Mouse (Mus musculus) hindbrain, postnatal 0 days (tissue): ENCODE data around the gene Slc25a41. TPM values are rescaled to one million over a fixed set of nuclear protein-coding genes. Genes with fewer than 3 reads are reported as not detected.
A peak's percentile ranks its signal among the peaks of the same experiment; 100 is the strongest.

ENCODE experiments used
- ATAC-seq: fragments of 200-750 bp; cut with Nextera tagmentation; 2 replicates; pipeline ENCODE4 v1.8.0; 2017; ENCODE audit warnings: mild to moderate bottlenecking, moderate TSS enrichment, moderate library complexity
- DNase-seq: peaks from one replicate; pipeline ENCODE4 v3.0.0-alpha.2; 2015; ENCODE audit warnings: low spot score
- H3K27ac ChIP-seq: fragments of 300-500 bp; sonication (generic); 2 replicates; pipeline ENCODE4 v1.5.1; 2014; ENCODE audit warnings: mild to moderate bottlenecking
- H3K27me3 ChIP-seq: fragments of 300-500 bp; sonication (generic); 2 replicates; pipeline ENCODE4 v1.6.1; 2014; ENCODE audit warnings: low read length, mixed read lengths; ENCODE audit not compliant: insufficient read depth
- H3K36me3 ChIP-seq: fragments of 300-500 bp; sonication (generic); 2 replicates; pipeline ENCODE4 v1.6.1; 2014; ENCODE audit warnings: low read length, mixed read lengths; ENCODE audit not compliant: insufficient read depth
- H3K4me1 ChIP-seq: fragments of 300-500 bp; sonication (generic); 2 replicates; pipeline ENCODE4 v1.6.1; 2014; ENCODE audit warnings: antibody characterized with exemption, low read length, mixed read lengths; ENCODE audit not compliant: insufficient read depth
- H3K4me2 ChIP-seq: fragments of 300-500 bp; sonication (generic); 2 replicates; pipeline ENCODE4 v1.6.1; 2014; ENCODE audit warnings: low read depth, mild to moderate bottlenecking, low read length, moderate library complexity, mixed read lengths
- H3K4me3 ChIP-seq: fragments of 300-500 bp; sonication (generic); 2 replicates; pipeline ENCODE4 v1.5.1; 2014; ENCODE audit warnings: low read length
- H3K9ac ChIP-seq: fragments of 300-500 bp; sonication (generic); replicated peaks from 2 replicates; pipeline ENCODE4 v1.6.1; 2014; ENCODE audit warnings: mild to moderate bottlenecking, low read length, moderate library complexity, mixed read lengths
- H3K9me3 ChIP-seq: fragments of 300-500 bp; sonication (generic); 2 replicates; pipeline ENCODE4 v1.6.1; 2016; ENCODE audit warnings: low read length, mixed read lengths
- CTCF ChIP-seq: IDR thresholded peaks from 2 replicates; pipeline ENCODE4 v1.5.1; 2016; ENCODE audit warnings: antibody characterized with exemption, control low read depth, low read depth
- WGBS: fragments of 180-500 bp; shearing (Covaris S2); extraction: QIAGEN DNeasy Blood & Tissue Kit; methylation state at CpG from one replicate; pipeline ENCODE4 v1.1.7; 2014; 5-methylcytosine and 5-hydroxymethylcytosine counted together
- polyA plus RNA-seq: library from polyadenylated mRNA; unstranded; fragments of >200 nt; fragmentation: Nextera tagmentation; extraction: Ambion mirVana; gene quantifications from 2 replicates; pipeline ENCODE4 v1.2.1, GENCODE M21; 2015
- total RNA-seq: library from RNA; depleted of rRNA; stranded (reverse); fragments of >200 nt; gene quantifications from 2 replicates; pipeline ENCODE4 v1.2.3, GENCODE M21; 2014

Gene Slc25a41
- total and polyA plus RNA-seq, 2 experiments from 2014 or later = not detected

DNA sequence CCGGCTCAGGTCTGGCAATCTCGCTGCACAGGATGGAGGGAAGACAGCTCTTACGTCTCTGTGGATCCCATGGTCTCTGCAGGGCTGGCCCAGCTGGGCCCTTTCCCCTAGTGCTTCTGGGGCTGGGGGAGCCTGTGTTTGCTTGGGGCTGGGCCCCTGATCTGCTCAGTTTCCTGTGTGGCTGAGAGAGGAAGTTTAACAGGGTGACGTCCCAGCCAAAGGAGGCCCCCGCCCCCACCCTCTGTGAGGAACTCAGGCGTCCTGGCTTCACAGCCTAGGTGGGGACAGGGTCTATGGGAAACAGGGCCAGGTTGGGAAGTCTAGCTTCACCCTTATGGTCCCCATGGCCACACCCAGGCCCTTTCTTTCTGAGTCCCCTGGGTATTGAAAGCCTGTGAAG lies 36.9 kb upstream of the Slc25a41 start, which contains the start of gene Dennd1c:
Dennd1c (minus strand) TSS at position 179 of the 400 bp plus-strand sequence.
- WGBS = 60% methylated on average over 6 of the region's 6 CpGs
- H3K4me1 ChIP-seq = no peaks in the 10 kb centered on the region
- H3K27me3 ChIP-seq = no peaks in the 10 kb centered on the region
- DNase-seq (no peak), ATAC-seq (no peak)
- H3K9me3 ChIP-seq = no peaks in the 10 kb centered on the region
- no peak within 1 kb of the TSS for H3K4me3 ChIP-seq
- peaks cover 12% of the 10 kb centered on the region; the same call in 1 of the 2 replicates for H3K36me3 ChIP-seq
- no peak within 1 kb of the TSS for H3K9ac ChIP-seq
- no peak for TF ChIP-seq CTCF
- H3K4me2 ChIP-seq = no peak within 1 kb of the TSS
- no peak within 1 kb of the TSS for H3K27ac ChIP-seq

GRCm38 (mm10) chr17:57076916-57077315 lies 35.5 kb upstream of the Slc25a41 start:
- DNase-seq = no peak
- Histone ChIP-seq H3K36me3 (peaks cover 12% of the 10 kb centered on the region; the same call in 1 of the 2 replicates), H3K4me3 (no peak overlapping the region), H3K27ac (no peak overlapping the region), H3K9ac (no peak overlapping the region), H3K4me1 (no peaks in the 10 kb centered on the region), H3K4me2 (no peak overlapping the region), H3K27me3 (no peaks in the 10 kb centered on the region), H3K9me3 (no peaks in the 10 kb centered on the region)
- WGBS = 58% methylated on average over 3 of the region's 3 CpGs
- TF ChIP-seq CTCF = no peak
- ATAC-seq = no peak

- Histone ChIP-seq H3K9ac (no peak overlapping the region), H3K4me1 (no peaks in the 10 kb centered on the region), H3K9me3 (no peaks in the 10 kb centered on the region), H3K27me3 (no peaks in the 10 kb centered on the region), H3K4me2 (peak overlapping the region; percentile 23; the same call in 1 of the 2 replicates), H3K27ac (no peak overlapping the region), H3K36me3 (no peaks in the 10 kb centered on the region), H3K4me3 (peak overlapping the region; percentile 6; the same call in 1 of the 2 replicates)
- no peak for TF ChIP-seq CTCF
- ATAC-seq = peak; percentile 41; the same call in 1 of the 2 replicates
- peak; percentile 49 for DNase-seq
- 3% methylated on average over 11 of the region's 11 CpGs for WGBS
These were observed 29.2 kb upstream of the Slc25a41 start for GRCm38 (mm10) chr17:57070699-57071098.

DNA sequence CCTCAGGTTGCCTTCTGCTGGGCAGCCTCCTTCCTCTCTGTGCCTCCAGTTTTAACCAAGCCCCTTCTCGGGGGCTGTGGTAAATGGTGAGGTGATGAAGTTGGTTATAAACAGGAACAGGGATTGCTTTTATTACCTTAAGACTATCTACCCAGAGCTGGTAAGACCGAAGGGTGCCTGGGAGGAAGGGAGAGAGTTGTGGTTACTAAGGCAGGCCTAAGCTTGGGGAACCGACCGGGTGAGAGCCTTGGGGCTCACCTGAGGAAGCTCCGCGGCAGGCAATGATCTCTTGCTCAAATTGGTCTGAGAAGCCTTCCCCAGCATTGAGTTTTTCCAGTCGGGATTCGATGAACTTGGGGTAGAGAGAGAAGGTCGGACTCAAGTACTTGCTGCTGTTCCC lies 28.8 kb upstream of the Slc25a41 start:
- ATAC-seq (no peak), DNase-seq (no peak)
- Histone ChIP-seq H3K36me3 (no peaks in the 10 kb centered on the region), H3K9me3 (no peaks in the 10 kb centered on the region), H3K27ac (no peak overlapping the region), H3K4me2 (peak overlapping the region; percentile 23), H3K4me1 (no peaks in the 10 kb centered on the region), H3K9ac (no peak overlapping the region), H3K27me3 (no peaks in the 10 kb centered on the region), H3K4me3 (peak overlapping the region; percentile 6; the same call in 1 of the 2 replicates)
- WGBS = 16% methylated on average over 9 of the region's 9 CpGs
- no peak for TF ChIP-seq CTCF

- ATAC-seq (no peak), DNase-seq (no peak)
- Histone ChIP-seq H3K36me3 (no peaks in the 10 kb centered on the region), H3K4me2 (no peak overlapping the region), H3K4me1 (peaks cover 3% of the 10 kb centered on the region; the same call in 1 of the 2 replicates), H3K27me3 (peaks cover 8% of the 10 kb centered on the region), H3K4me3 (no peak overlapping the region), H3K9me3 (no peaks in the 10 kb centered on the region), H3K27ac (no peak overlapping the region), H3K9ac (no peak overlapping the region)
- WGBS = 61% methylated on average over 5 of the region's 5 CpGs
- no peak for TF ChIP-seq CTCF
These were observed 25.5 kb upstream of the Slc25a41 start for GRCm38 (mm10) chr17:57066908-57067307.

- H3K9me3 ChIP-seq = no peaks in the 10 kb centered on the region
- no peak overlapping the region for H3K4me3 ChIP-seq
- H3K9ac ChIP-seq = no peak overlapping the region
- H3K27ac ChIP-seq = no peak overlapping the region
- H3K4me2 ChIP-seq = no peak overlapping the region
- TF ChIP-seq CTCF = no peak
- H3K36me3 ChIP-seq = no peaks in the 10 kb centered on the region
- H3K4me1 ChIP-seq = peaks cover 8% of the 10 kb centered on the region; the same call in 1 of the 2 replicates
- no peak for DNase-seq
- ATAC-seq = no peak
- WGBS = 13% methylated on average over 8 of the region's 8 CpGs
- peaks cover 12% of the 10 kb centered on the region for H3K27me3 ChIP-seq
These were observed 21.6 kb upstream of the Slc25a41 start for GRCm38 (mm10) chr17:57063031-57063430.

GRCm38 (mm10) chr17:57062548-57062947 lies 21.1 kb upstream of the Slc25a41 start:
- no peak for DNase-seq
- Histone ChIP-seq H3K4me1 (peaks cover 8% of the 10 kb centered on the region; the same call in 1 of the 2 replicates), H3K9me3 (no peaks in the 10 kb centered on the region), H3K27ac (no peak overlapping the region), H3K27me3 (peaks cover 12% of the 10 kb centered on the region), H3K4me2 (peak overlapping the region; percentile 66), H3K9ac (no peak overlapping the region), H3K36me3 (no peaks in the 10 kb centered on the region), H3K4me3 (peak overlapping the region; percentile 35)
- no peak for TF ChIP-seq CTCF
- ATAC-seq = no peak
- WGBS = under 1% methylated on average over 21 of the region's 22 CpGs
